Comparison of ENCODE assay signal across 9 mouse cellular contexts in genomic region chr1:84581812-84582211, GRCm38 (mm10).
DNase-seq lines count a peak whose midpoint lies in the region; ATAC-seq and TF ChIP-seq lines count a peak whose summit lies in the region.
"Had no signal": no experiment of that assay in that cellular context is flagged by ENCODE, and none has a peak within 500 bp of the region (broad histone marks: within the 10 kb centered on the region; RNA-seq: fewer than 3 reads in every experiment).

No protein-coding gene starts in this region.

- no peaks in the 10 kb centered on the region for H3K9me3 ChIP-seq in intestine, postnatal 0 days (ENCODE audit: control insufficient read depth)
- no peaks in the 10 kb centered on the region for H3K9me3 ChIP-seq in limb, embryonic 10.5 days (replicated peaks)

- H3K27me3 ChIP-seq in intestine, postnatal 0 days (replicated peaks; ENCODE audit: control insufficient read depth, insufficient read depth, low read length): no peaks in the 10 kb centered on the region
- no peaks in the 10 kb centered on the region; the same call in 1 of the 2 replicates for H3K27me3 ChIP-seq in limb, embryonic 10.5 days (ENCODE audit: low read depth, poor library complexity, severe bottlenecking)

- TF ChIP-seq POLR2A in cortical plate, adult 2 months (IDR thresholded peaks at IDR 0.05; ENCODE audit: extremely low read depth, insufficient read depth, low read length): no peak

- no peak overlapping the region for H3K4me3 ChIP-seq in cortical plate, adult 2 months (ENCODE audit: insufficient read depth, low read length)
- H3K4me3 ChIP-seq in intestine, postnatal 0 days (ENCODE audit: low read depth, low read length): no peak overlapping the region
- H3K4me3 ChIP-seq in limb, embryonic 10.5 days: no peak overlapping the region

- H3K9ac ChIP-seq in intestine, postnatal 0 days (ENCODE audit: low read depth, low read length): no peak overlapping the region

- no peaks in the 10 kb centered on the region for H3K36me3 ChIP-seq in intestine, postnatal 0 days (ENCODE audit: control insufficient read depth, insufficient read depth)
- no peaks in the 10 kb centered on the region for H3K36me3 ChIP-seq in limb, embryonic 10.5 days

- peak; percentile 14 for DNase-seq in thymus, postnatal 4 days
- DNase-seq in thymus, postnatal 0 days (ENCODE audit: low spot score): no peak
- peak; percentile 69 for DNase-seq in gastrocnemius, postnatal 10 days
- peak; percentile 40 for DNase-seq in limb, embryonic 10.5 days (ENCODE audit: low spot score)
- peak; percentile 25 for DNase-seq in retina, adult 2 months (ENCODE audit: low read depth, low spot score)
- DNase-seq in spleen, adult 12 weeks (ENCODE audit: low spot score): no peak

- H3K27ac ChIP-seq in cortical plate, adult 2 months (ENCODE audit: insufficient read depth, low read length): no peak overlapping the region
- H3K27ac ChIP-seq in intestine, postnatal 0 days (ENCODE audit: low read depth, low read length): no peak overlapping the region
- H3K27ac ChIP-seq in limb, embryonic 10.5 days: no peak overlapping the region
- H3K27ac ChIP-seq: macrophage had no signal

- H3K4me2 ChIP-seq in intestine, postnatal 0 days (replicated peaks; ENCODE audit: low read depth): no peak overlapping the region

- WGBS in intestine, postnatal 0 days: 57% methylated on average over 2 of the region's 2 CpGs
- WGBS in limb, embryonic 10.5 days: 66% methylated on average over 2 of the region's 2 CpGs

- TF ChIP-seq CTCF in cortical plate, adult 2 months (IDR thresholded peaks at IDR 0.05; ENCODE audit: extremely low read depth, insufficient read depth, low read length): peak; percentile 80
- TF ChIP-seq CTCF in intestine, postnatal 0 days (IDR thresholded peaks at IDR 0.05; ENCODE audit: low read depth): peak; percentile 78

- ATAC-seq in intestine, postnatal 0 days: no peak

- peaks cover 3% of the 10 kb centered on the region; the same call in 1 of the 2 replicates for H3K4me1 ChIP-seq in cortical plate, adult 2 months (ENCODE audit: control insufficient read depth, insufficient read depth, low read length)
- H3K4me1 ChIP-seq in intestine, postnatal 0 days (replicated peaks; ENCODE audit: control insufficient read depth, insufficient read depth, low read length): no peaks in the 10 kb centered on the region
- H3K4me1 ChIP-seq in limb, embryonic 10.5 days: peaks cover 7% of the 10 kb centered on the region

Comparison
In these comparisons a context has a peak if more than half of its experiments do, and no peak if none do; other contexts are left out.
1. DNase-seq: peak in thymus, postnatal 4 days (single experiment), gastrocnemius, postnatal 10 days (single experiment), limb, embryonic 10.5 days (single experiment) and retina, adult 2 months (single experiment); none in thymus, postnatal 0 days (single experiment) and spleen, adult 12 weeks (single experiment).